Mouse (Mus musculus) bone marrow, adult 2 months (tissue): ENCODE data around the gene Arf1.

Experiments used
- CTCF ChIP-seq: fragments of 200-500 bp; IDR thresholded peaks from 2 replicates; pipeline ENCODE4 v1.5.1; 2011; ENCODE audit warnings: low read length, control low read depth; ENCODE audit not compliant: control insufficient read depth, insufficient read depth
- POLR2A ChIP-seq: fragments of 200-500 bp; IDR thresholded peaks from 2 replicates; pipeline ENCODE4 v1.6.1; 2011; ENCODE audit warnings: low read depth, mild to moderate bottlenecking, control low read depth, low read length, borderline replicate concordance; ENCODE audit not compliant: control insufficient read depth

GRCm38 (mm10) chr11:59243856-59244255 lies 15.8 kb upstream of the Arf1 start:
- no peak for TF ChIP-seq CTCF
- no peak for TF ChIP-seq POLR2A
